Mouse (Mus musculus): Measurements from ENCODE around the gene Ivns1abp. TPM values are rescaled to one million over a fixed set of nuclear protein-coding genes. Genes with fewer than 3 reads are reported as not detected.
"Not testable (repeated sequence)": the region's sequence is repeated elsewhere in the genome, so short reads cannot be mapped to it uniquely, and the experiment has no call there.

The Ivns1abp gene
- total and polyA plus RNA-seq, 3 experiments = 77.6 to 216 (median 197) TPM

DNA sequence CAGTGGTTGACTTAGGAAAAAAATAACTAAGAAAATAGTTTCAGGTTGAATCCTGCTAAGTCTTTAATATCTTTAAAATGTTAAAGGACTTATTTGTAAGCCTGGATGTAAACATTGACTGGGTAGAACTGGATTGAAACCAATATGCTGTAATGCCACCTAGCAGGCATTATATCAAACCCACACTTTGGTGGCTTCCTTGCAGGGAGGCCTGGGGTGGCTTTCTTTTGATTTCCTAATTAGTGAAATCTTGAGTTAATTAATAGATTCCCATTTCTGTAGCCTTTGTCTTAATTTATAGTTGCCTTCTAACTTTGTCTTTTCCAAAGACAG, 1.6 kb downstream of the Ivns1abp start:
- H3K4me3 ChIP-seq (replicated peaks in 1 of 3; ENCODE audit: low read depth in 2 of 3, low read length in 2 of 3, poor library complexity in 1 of 3) = peak overlapping the region; percentile 60 to 95 (median 84)
- H3K27me3 ChIP-seq (replicated peaks) = no peaks in the 10 kb centered on the region
- dilution Hi-C loops (cut with MboI; ENCODE audit: extremely low pct_ligation_motif_present, extremely low pct_unique_long_range_greater_than_20kb, low sequenced_read_pairs) = no loop called here
- in situ Hi-C loops (cut with MboI; ENCODE audit: low pct_ligation_motif_present, low pct_unique_long_range_greater_than_20kb, low sequenced_read_pairs) = loop anchor here (10.0 kb wide), 1 partner anchor 261 kb away; no protein-coding TSS in a partner anchor
- H3K79me2 ChIP-seq (replicated peaks; ENCODE audit: control insufficient read depth, extremely low read depth, insufficient read depth, poor library complexity, severe bottlenecking) = peaks cover 57% of the 10 kb centered on the region
- peak overlapping the region; percentile 94 for H3K4me2 ChIP-seq (ENCODE audit: insufficient read depth, low read depth, poor library complexity, severe bottlenecking)
- TF ChIP-seq USF1 (IDR thresholded peaks at IDR 0.05; ENCODE audit: low read depth, low read length) = no peak
- TF ChIP-seq ZC3H11A (IDR thresholded peaks at IDR 0.05; ENCODE audit: low read depth, low read length) = no peak
- TF ChIP-seq MAZ (IDR thresholded peaks at IDR 0.05; ENCODE audit: low read depth, low read length) = no peak
- TF ChIP-seq BHLHE40 (IDR thresholded peaks at IDR 0.05; ENCODE audit: low read depth, low read length) = no peak
- no peak for TF ChIP-seq ETS1 (conservative IDR thresholded peaks at IDR 0.05; ENCODE audit: low read depth, low read length)
- TF ChIP-seq UBTF (IDR thresholded peaks at IDR 0.05; ENCODE audit: low read depth, low read length) = no peak
- H3K36me3 ChIP-seq (replicated peaks in 1 of 2; ENCODE audit: control insufficient read depth in 1 of 2, insufficient read depth in 1 of 2, low read length in 1 of 2) = peaks cover 4 to 17% of the 10 kb centered on the region in 2 experiments
- H3K9me3 ChIP-seq (replicated peaks; ENCODE audit: low read length) = no peaks in the 10 kb centered on the region
- peaks cover 0 to 35% of the 10 kb centered on the region in 2 experiments; a peak in 2 of 4 replicates for H3K4me1 ChIP-seq (ENCODE audit: control insufficient read depth in 1 of 2, insufficient read depth in 2 of 2)
- no peak overlapping the region for H3K27ac ChIP-seq (ENCODE audit: insufficient read depth, low read depth)
- no peak for DNase-seq (ENCODE audit: extremely low read depth)
- H3K9ac ChIP-seq (ENCODE audit: insufficient read depth, low read depth) = peak overlapping the region; percentile 81

- Histone ChIP-seq H3K9me3 (replicated peaks; ENCODE audit: low read length) (no peaks in the 10 kb centered on the region), H3K4me2 (ENCODE audit: insufficient read depth, low read depth, poor library complexity, severe bottlenecking) (peak overlapping the region; percentile 94), H3K27ac (ENCODE audit: insufficient read depth, low read depth) (peak overlapping the region; percentile 49), H3K27me3 (replicated peaks) (no peaks in the 10 kb centered on the region), H3K36me3 (replicated peaks in 1 of 2; ENCODE audit: control insufficient read depth in 1 of 2, insufficient read depth in 1 of 2, low read length in 1 of 2) (peaks cover 11 to 26% of the 10 kb centered on the region in 2 experiments), H3K9ac (ENCODE audit: insufficient read depth, low read depth) (peak overlapping the region; percentile 81), H3K79me2 (replicated peaks; ENCODE audit: control insufficient read depth, extremely low read depth, insufficient read depth, poor library complexity, severe bottlenecking) (peaks cover 64% of the 10 kb centered on the region), H3K4me1 (ENCODE audit: control insufficient read depth in 1 of 2, insufficient read depth in 2 of 2) (peaks cover 0 to 35% of the 10 kb centered on the region in 2 experiments; a peak in 2 of 4 replicates), H3K4me3 (replicated peaks in 1 of 3; ENCODE audit: low read depth in 2 of 3, low read length in 2 of 3, poor library complexity in 1 of 3) (peak overlapping the region; percentile 44 to 84 (median 60))
- in situ Hi-C loops (cut with MboI; ENCODE audit: low pct_ligation_motif_present, low pct_unique_long_range_greater_than_20kb, low sequenced_read_pairs) (loop anchor here (10.0 kb wide), 1 partner anchor 262 kb away; no protein-coding TSS in a partner anchor), dilution Hi-C loops (cut with MboI; ENCODE audit: extremely low pct_ligation_motif_present, extremely low pct_unique_long_range_greater_than_20kb, low sequenced_read_pairs) (no loop called here)
- TF ChIP-seq RCOR1 (conservative IDR thresholded peaks at IDR 0.05; ENCODE audit: low read depth, low read length) = no peak
- TF ChIP-seq CTCF (conservative IDR thresholded peaks at IDR 0.05 in 1 of 2, IDR thresholded peaks at IDR 0.05 in 1 of 2; ENCODE audit: low read depth in 2 of 2, low read length in 2 of 2) = no peak
- TF ChIP-seq UBTF (IDR thresholded peaks at IDR 0.05; ENCODE audit: low read depth, low read length) = no peak
- no peak for TF ChIP-seq JUN (IDR thresholded peaks at IDR 0.05; ENCODE audit: insufficient read depth, low read depth, low read length)
- TF ChIP-seq SIN3A (IDR thresholded peaks at IDR 0.05; ENCODE audit: low read length) = peak; percentile 58; the same call in 1 of the 2 replicates
- peak; percentile 61; the same call in 1 of the 2 replicates for TF ChIP-seq MXI1 (IDR thresholded peaks at IDR 0.05; ENCODE audit: low read depth, low read length)
- peak; percentile 31 for DNase-seq (ENCODE audit: extremely low read depth)
Measured at GRCm38 (mm10) chr1:151346681-151347127, 2.4 kb downstream of the Ivns1abp start.

DNA sequence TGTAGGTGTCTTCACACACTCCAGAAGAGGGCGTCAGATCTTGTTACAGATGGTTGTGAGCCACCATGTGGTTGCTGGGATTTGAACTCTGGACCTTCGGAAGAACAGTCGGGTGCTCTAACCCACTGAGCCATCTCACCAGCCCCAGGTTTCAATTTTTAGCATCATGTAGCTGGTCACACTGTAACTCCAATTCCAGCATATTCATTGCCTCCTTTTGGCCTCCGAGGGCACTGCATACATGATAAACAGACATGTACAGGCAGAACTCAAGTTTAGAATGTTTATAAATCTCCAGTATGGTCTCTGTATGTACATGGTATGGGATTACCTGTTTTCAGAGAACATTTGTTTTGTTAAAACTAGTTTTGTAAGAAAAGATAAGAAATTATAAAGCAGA, 4.0 kb downstream of the Ivns1abp start:
- H3K9me3 ChIP-seq (replicated peaks; ENCODE audit: low read length); H3K9ac ChIP-seq (ENCODE audit: insufficient read depth, low read depth); dilution Hi-C loops (cut with MboI; ENCODE audit: extremely low pct_ligation_motif_present, extremely low pct_unique_long_range_greater_than_20kb, low sequenced_read_pairs); H3K4me3 ChIP-seq (replicated peaks in 1 of 3; ENCODE audit: low read depth in 2 of 3, low read length in 2 of 3, poor library complexity in 1 of 3); H3K27me3 ChIP-seq (replicated peaks); H3K4me2 ChIP-seq (ENCODE audit: insufficient read depth, low read depth, poor library complexity, severe bottlenecking); H3K27ac ChIP-seq (ENCODE audit: insufficient read depth, low read depth): not testable (repeated sequence)
- DNase-seq (ENCODE audit: extremely low read depth) = peak; percentile 43
- peaks cover 0 to 38% of the 10 kb centered on the region in 2 experiments; a peak in 2 of 4 replicates for H3K4me1 ChIP-seq (ENCODE audit: control insufficient read depth in 1 of 2, insufficient read depth in 2 of 2)
- H3K79me2 ChIP-seq (replicated peaks; ENCODE audit: control insufficient read depth, extremely low read depth, insufficient read depth, poor library complexity, severe bottlenecking) = peaks cover 70% of the 10 kb centered on the region
- in situ Hi-C loops (cut with MboI; ENCODE audit: low pct_ligation_motif_present, low pct_unique_long_range_greater_than_20kb, low sequenced_read_pairs) = loop anchor here (10.0 kb wide), 1 partner anchor 263 kb away; no protein-coding TSS in a partner anchor
- peaks cover 23 to 41% of the 10 kb centered on the region in 2 experiments for H3K36me3 ChIP-seq (replicated peaks in 1 of 2; ENCODE audit: control insufficient read depth in 1 of 2, insufficient read depth in 1 of 2, low read length in 1 of 2)
- TF ChIP-seq TBP (conservative IDR thresholded peaks at IDR 0.05; ENCODE audit: low read depth, low read length) (0 out of 2 replicates have a peak, but pooled peaks have one; percentile 52), CTCF (conservative IDR thresholded peaks at IDR 0.05 in 1 of 2, IDR thresholded peaks at IDR 0.05 in 1 of 2; ENCODE audit: low read depth in 2 of 2, low read length in 2 of 2) (peak in 1 of 2 experiments; percentile 45; a peak in 2 of 4 replicates), CHD1 (IDR thresholded peaks at IDR 0.05; ENCODE audit: low read depth, low read length) (0 out of 2 replicates have a peak, but pooled peaks have one; percentile 39), RAD21 (IDR thresholded peaks at IDR 0.05; ENCODE audit: low read depth, low read length) (peak; percentile 27)
